Mouse (Mus musculus) T-helper 1 cell (primary cell): ENCODE results near the gene Xlr5a.
"Not testable (repeated sequence)": the region's sequence is repeated elsewhere in the genome, so short reads cannot be mapped to it uniquely, and the experiment has no call there.

Source experiments
- in situ Hi-C: fragments of 300-600 bp; cut with MboI, MseI; formaldehyde crosslinking; loops from one replicate; pipeline ENCODE4 v1.15.1; 2025; ENCODE audit warnings: high pct_unique_total_duplicates

Xlr5a gene

GRCm38 (mm10) chrX:73292876-73293275 lies at the start of gene Xlr5a, which contains the start of gene Xlr5c:
Gene Xlr5a, minus strand, starts transcription at chrX:73292976.
Gene Xlr5c, minus strand, starts transcription at chrX:73292976.
- in situ Hi-C loops, result not testable (repeated sequence)

GRCm38 (mm10) chrX:73342483-73342895 lies 49.7 kb upstream of the Xlr5a start, which contains the start of gene Zfp275:
Gene Zfp275, plus strand, starts transcription at chrX:73342621.
- in situ Hi-C loops, result no loop called here

GRCm38 (mm10) chrX:73342068-73342467 lies 49.3 kb upstream of the Xlr5a start:
- in situ Hi-C loops, result no loop called here

GRCm38 (mm10) chrX:73341473-73341872 lies 48.7 kb upstream of the Xlr5a start:
- in situ Hi-C loops, result no loop called here

- in situ Hi-C loops, result no loop called here
These were observed 44.0 kb upstream of the Xlr5a start, which contains the start of gene Gm45015 for GRCm38 (mm10) chrX:73336740-73337139. Gene Gm45015, minus strand, starts transcription at chrX:73336840.

GRCm38 (mm10) chrX:73333548-73333947 lies 40.8 kb upstream of the Xlr5a start:
- in situ Hi-C loops, result no loop called here

- in situ Hi-C loops, result no loop called here
These were observed 34.4 kb upstream of the Xlr5a start for GRCm38 (mm10) chrX:73327215-73327614.

- in situ Hi-C loops, result no loop called here
These were observed 28.3 kb upstream of the Xlr5a start for GRCm38 (mm10) chrX:73321029-73321428.

- in situ Hi-C loops, result no loop called here
These were observed 19.7 kb upstream of the Xlr5a start for GRCm38 (mm10) chrX:73312522-73312921.

GRCm38 (mm10) chrX:73295745-73296144 lies 3.0 kb upstream of the Xlr5a start:
- in situ Hi-C loops, result not testable (repeated sequence)

- in situ Hi-C loops, result not testable (repeated sequence)
These were observed 27.5 kb downstream of the Xlr5a start, which contains the start of gene Xlr3c for GRCm38 (mm10) chrX:73265270-73265669. Gene Xlr3c, minus strand, starts transcription at chrX:73265390.

GRCm38 (mm10) chrX:73262428-73262827 lies 30.3 kb downstream of the Xlr5a start:
- in situ Hi-C loops, result loop anchor here (5.0 kb wide), 1 partner anchor 1435 kb away; no protein-coding TSS in a partner anchor

GRCm38 (mm10) chrX:73242821-73243325 lies 49.9 kb downstream of the Xlr5a start, which contains the start of gene Xlr4c:
Gene Xlr4c, minus strand, starts transcription at chrX:73243130.
- in situ Hi-C loops, result loop anchor here (5.0 kb wide), 1 partner anchor 1699 kb away; no protein-coding TSS in a partner anchor

GRCm38 (mm10) chrX:73229288-73229687 lies 63.5 kb downstream of the Xlr5a start:
- in situ Hi-C loops, result no loop called here

- in situ Hi-C loops, result no loop called here
These were observed 64.1 kb downstream of the Xlr5a start for GRCm38 (mm10) chrX:73228606-73229214.

- in situ Hi-C loops, result no loop called here
These were observed 64.7 kb downstream of the Xlr5a start, which contains the start of gene F8a for GRCm38 (mm10) chrX:73227914-73228605. Gene F8a, plus strand, starts transcription at chrX:73228291.

- in situ Hi-C loops, result no loop called here
These were observed 67.4 kb downstream of the Xlr5a start for GRCm38 (mm10) chrX:73225365-73225764.

GRCm38 (mm10) chrX:73213819-73214564 lies 78.8 kb downstream of the Xlr5a start, which contains the start of gene Xlr4b:
Gene Xlr4b, plus strand, starts transcription at chrX:73214333.
- in situ Hi-C loops, result loop anchor here (10.0 kb wide), 1 partner anchor 1731 kb away; no protein-coding TSS in a partner anchor

GRCm38 (mm10) chrX:73191934-73192333 lies 100.8 kb downstream of the Xlr5a start, which contains the start of gene Xlr3b:
Gene Xlr3b, plus strand, starts transcription at chrX:73192207.
- in situ Hi-C loops, result loop anchor here (5.0 kb wide), 1 partner anchor 1500 kb away; no protein-coding TSS in a partner anchor

GRCm38 (mm10) chrX:73176889-73177288 lies 115.9 kb downstream of the Xlr5a start, which contains the start of gene Spin2d:
Gene Spin2d, minus strand, starts transcription at chrX:73176989.
- in situ Hi-C loops, result not testable (repeated sequence)

- in situ Hi-C loops, result not testable (repeated sequence)
These were observed 143.4 kb downstream of the Xlr5a start, which contains the start of gene DXBay18 for GRCm38 (mm10) chrX:73149350-73149749. Gene DXBay18, minus strand, starts transcription at chrX:73149450.
